Mouse (Mus musculus): Measurements from ENCODE around the gene Cd68. TPM values are rescaled to one million over a fixed set of nuclear protein-coding genes. Genes with fewer than 3 reads are reported as not detected.

Cd68 gene
- polyA plus RNA-seq, 1 experiment: 1.2 TPM

GRCm38 (mm10) chr11:69699595-69699994, 33.6 kb upstream of the Cd68 start:
- no peak for TF ChIP-seq GATA1 (IDR thresholded peaks at IDR 0.05; ENCODE audit: low read length)

GRCm38 (mm10) chr11:69698574-69698973, 32.6 kb upstream of the Cd68 start:
- TF ChIP-seq GATA1 (IDR thresholded peaks at IDR 0.05; ENCODE audit: low read length): no peak

GRCm38 (mm10) chr11:69697396-69697795, 31.4 kb upstream of the Cd68 start:
- no peak for TF ChIP-seq GATA1 (IDR thresholded peaks at IDR 0.05; ENCODE audit: low read length)

GRCm38 (mm10) chr11:69695361-69696181, 29.6 kb upstream of the Cd68 start, which contains the start of the genes Tnfsf12 and Tnfsfm13:
TSS of gene Tnfsf12 (minus strand) at chr11:69695849.
TSS of gene Tnfsfm13 (minus strand) at chr11:69696098.
- no peak for TF ChIP-seq GATA1 (IDR thresholded peaks at IDR 0.05; ENCODE audit: low read length)

- no peak for TF ChIP-seq GATA1 (IDR thresholded peaks at IDR 0.05; ENCODE audit: low read length)
These were observed 29.1 kb upstream of the Cd68 start for GRCm38 (mm10) chr11:69695046-69695360.

GRCm38 (mm10) chr11:69693421-69693965, 27.5 kb upstream of the Cd68 start:
- no peak for TF ChIP-seq GATA1 (IDR thresholded peaks at IDR 0.05; ENCODE audit: low read length)

- TF ChIP-seq GATA1 (IDR thresholded peaks at IDR 0.05; ENCODE audit: low read length): no peak
These were observed 26.9 kb upstream of the Cd68 start for GRCm38 (mm10) chr11:69692863-69693262.

GRCm38 (mm10) chr11:69692196-69692811, 26.4 kb upstream of the Cd68 start:
- TF ChIP-seq GATA1 (IDR thresholded peaks at IDR 0.05; ENCODE audit: low read length): no peak

- TF ChIP-seq GATA1 (IDR thresholded peaks at IDR 0.05; ENCODE audit: low read length): no peak
These were observed 23.9 kb upstream of the Cd68 start for GRCm38 (mm10) chr11:69689891-69690290.

- no peak for TF ChIP-seq GATA1 (IDR thresholded peaks at IDR 0.05; ENCODE audit: low read length)
These were observed 21.1 kb upstream of the Cd68 start for GRCm38 (mm10) chr11:69687061-69687460.

GRCm38 (mm10) chr11:69686377-69686776, 20.4 kb upstream of the Cd68 start:
- TF ChIP-seq GATA1 (IDR thresholded peaks at IDR 0.05; ENCODE audit: low read length): no peak

- TF ChIP-seq GATA1 (IDR thresholded peaks at IDR 0.05; ENCODE audit: low read length): no peak
These were observed 19.7 kb upstream of the Cd68 start, which contains the start of gene Tnfsf13 for GRCm38 (mm10) chr11:69685526-69686148. TSS of gene Tnfsf13 (minus strand) at chr11:69685784.

GRCm38 (mm10) chr11:69684936-69685335, 19.0 kb upstream of the Cd68 start:
- no peak for TF ChIP-seq GATA1 (IDR thresholded peaks at IDR 0.05; ENCODE audit: low read length)

GRCm38 (mm10) chr11:69684128-69684745, 18.3 kb upstream of the Cd68 start:
- TF ChIP-seq GATA1 (IDR thresholded peaks at IDR 0.05; ENCODE audit: low read length): no peak

- no peak for TF ChIP-seq GATA1 (IDR thresholded peaks at IDR 0.05; ENCODE audit: low read length)
These were observed 17.6 kb upstream of the Cd68 start for GRCm38 (mm10) chr11:69683576-69683975.

All from G1E-ER4 (cell line).